Mouse (Mus musculus) c-Kit-positive CD71-positive TER-119-positive erythroid progenitor cells, embryonic 14.5 days (primary cell): ENCODE data around the gene Gm20388.

Source experiments
- DNase-seq: peaks from one replicate; pipeline ENCODE4 v3.0.0-alpha.2; 2013; ENCODE audit warnings: low spot score

The Gm20388 gene

GRCm38 (mm10) chr8:120530954-120531656 is 620.5 kb downstream of the Gm20388 start:
- DNase-seq, result no peak

- no peak for DNase-seq
These were observed 621.3 kb downstream of the Gm20388 start for GRCm38 (mm10) chr8:120531775-120532516.

- no peak for DNase-seq
These were observed 622.0 kb downstream of the Gm20388 start for GRCm38 (mm10) chr8:120532517-120533215.

GRCm38 (mm10) chr8:120533380-120533779 is 622.7 kb downstream of the Gm20388 start:
- no peak for DNase-seq

GRCm38 (mm10) chr8:120534080-120534479 is 623.4 kb downstream of the Gm20388 start:
- no peak for DNase-seq

- DNase-seq, result peak; percentile 83
These were observed 624.1 kb downstream of the Gm20388 start for GRCm38 (mm10) chr8:120534504-120535368.

GRCm38 (mm10) chr8:120535452-120536305 is 625.0 kb downstream of the Gm20388 start:
- peak; percentile 37 for DNase-seq

- DNase-seq, result peak; percentile 52
These were observed 625.9 kb downstream of the Gm20388 start for GRCm38 (mm10) chr8:120536306-120537206.

GRCm38 (mm10) chr8:120537207-120537817 is 626.7 kb downstream of the Gm20388 start:
- DNase-seq, result peak; percentile 88

GRCm38 (mm10) chr8:120537818-120538396 is 627.3 kb downstream of the Gm20388 start:
- DNase-seq, result no peak

GRCm38 (mm10) chr8:120538397-120539240 is 628.0 kb downstream of the Gm20388 start:
- DNase-seq, result peak; percentile 65

- no peak for DNase-seq
These were observed 628.7 kb downstream of the Gm20388 start for GRCm38 (mm10) chr8:120539381-120539774.

- peak; percentile 78 for DNase-seq
These were observed 629.4 kb downstream of the Gm20388 start for GRCm38 (mm10) chr8:120539775-120540625.

- DNase-seq, result no peak
These were observed 632.4 kb downstream of the Gm20388 start for GRCm38 (mm10) chr8:120542995-120543394.

- no peak for DNase-seq
These were observed 632.9 kb downstream of the Gm20388 start for GRCm38 (mm10) chr8:120543416-120544055.

GRCm38 (mm10) chr8:120544155-120544554 is 633.5 kb downstream of the Gm20388 start:
- DNase-seq, result no peak

- DNase-seq, result no peak
These were observed 636.9 kb downstream of the Gm20388 start for GRCm38 (mm10) chr8:120547562-120547961.
